Mouse (Mus musculus): ENCODE data around the gene Ptger1. TPM values are rescaled to one million over a fixed set of nuclear protein-coding genes. Genes with fewer than 3 reads are reported as not detected.

The Ptger1 gene
- polyA plus RNA-seq, 1 experiment from 2014 or later: 1.8 TPM

DNA sequence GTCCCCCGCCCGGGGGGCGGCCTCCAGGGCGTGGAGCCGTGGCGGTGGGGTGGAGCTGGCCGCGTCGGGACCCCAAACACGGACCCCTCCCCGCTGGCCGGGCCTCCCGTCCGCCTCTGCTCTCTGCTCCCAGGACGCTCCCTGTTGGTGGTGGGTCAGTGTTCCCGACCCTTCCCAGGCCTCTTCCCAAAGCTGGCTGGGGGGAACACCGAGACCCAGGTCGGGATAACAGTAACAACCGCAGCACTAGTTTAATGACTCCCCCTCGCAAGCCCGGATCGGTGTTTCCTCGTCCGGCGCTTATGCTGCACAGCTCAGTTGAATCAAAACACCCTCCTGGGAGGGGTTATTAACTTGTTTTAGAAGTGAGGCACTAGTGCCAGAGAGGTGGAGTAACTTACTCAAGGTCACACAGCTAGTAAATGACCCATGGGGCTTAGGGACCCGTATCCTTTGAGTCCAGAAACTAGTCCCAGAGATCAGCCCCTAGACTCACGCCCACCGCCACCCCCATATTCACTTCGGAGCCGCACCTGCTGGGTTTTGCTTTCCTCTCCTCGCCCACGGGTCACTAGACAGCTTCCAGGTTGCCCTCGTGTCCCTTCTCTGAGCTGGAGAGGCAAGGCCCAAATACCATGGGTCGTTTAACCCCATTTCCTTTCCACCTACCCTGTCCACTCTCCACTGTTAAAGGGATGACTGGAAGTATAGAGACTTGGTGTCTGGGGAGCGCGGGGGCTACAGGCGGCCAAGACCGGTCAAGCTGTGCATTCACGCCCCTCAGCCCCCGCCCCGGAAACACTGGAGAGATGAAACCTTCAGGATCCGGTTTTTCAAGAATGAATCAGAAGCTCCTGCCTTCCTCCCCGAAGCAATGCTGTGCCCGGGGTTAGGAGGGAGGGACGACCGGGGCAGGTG, 13.5 kb upstream of the Ptger1 start:
- H3K27ac ChIP-seq: peak overlapping the region; percentile 67
- 4% methylated on average over 44 of the region's 46 CpGs for WGBS
- peak; percentile 46 for ATAC-seq (ENCODE audit: low FRiP score)

DNA sequence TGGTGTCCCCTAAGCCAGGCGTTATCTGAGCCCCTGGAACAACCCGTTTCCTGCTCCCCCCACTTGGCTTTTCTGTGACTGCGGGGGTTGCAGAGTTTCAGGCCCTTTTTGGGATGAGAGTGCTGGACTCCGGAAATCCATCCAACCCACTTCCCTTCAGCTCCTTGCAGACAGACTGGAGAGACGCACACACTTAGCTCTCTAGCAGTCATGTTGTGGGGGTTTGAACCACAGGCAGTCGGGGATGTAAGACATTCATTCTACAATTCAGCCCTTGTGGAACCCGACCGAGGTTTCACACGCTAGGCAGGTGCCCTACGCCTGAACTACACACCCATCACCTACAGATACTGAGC, 12.8 kb upstream of the Ptger1 start:
- ATAC-seq (ENCODE audit: low FRiP score): no peak
- H3K9ac ChIP-seq: peak overlapping the region; percentile 88
- H3K4me3 ChIP-seq (replicated peaks; ENCODE audit: low read length): peak overlapping the region; percentile 96
- peak overlapping the region; percentile 96 for H3K4me2 ChIP-seq (replicated peaks)
- H3K27ac ChIP-seq: 0 out of 2 replicates have a peak overlapping the region, but pooled peaks have one; percentile 67
- H3K9me3 ChIP-seq (ENCODE audit: control insufficient read depth, low read length): no peaks in the 10 kb centered on the region
- H3K27me3 ChIP-seq (ENCODE audit: control insufficient read depth, insufficient read depth, low read length): no peaks in the 10 kb centered on the region
- H3K4me1 ChIP-seq (replicated peaks; ENCODE audit: control insufficient read depth, insufficient read depth, low read length): peaks cover 16% of the 10 kb centered on the region
- 51% methylated on average over 10 of the region's 10 CpGs for WGBS
- no peaks in the 10 kb centered on the region; the same call in 1 of the 2 replicates for H3K36me3 ChIP-seq (replicated peaks; ENCODE audit: control insufficient read depth, insufficient read depth)
- DNase-seq (ENCODE audit: low spot score): no peak

More for the DNA sequence above, 13.5 kb upstream of the Ptger1 start:
- Histone ChIP-seq H3K4me1 (replicated peaks; ENCODE audit: control insufficient read depth, insufficient read depth, low read length) (peaks cover 16% of the 10 kb centered on the region), H3K27me3 (ENCODE audit: control insufficient read depth, insufficient read depth, low read length) (no peaks in the 10 kb centered on the region), H3K9ac (peak overlapping the region; percentile 88), H3K4me3 (replicated peaks; ENCODE audit: low read length) (peak overlapping the region; percentile 96), H3K36me3 (replicated peaks; ENCODE audit: control insufficient read depth, insufficient read depth) (no peaks in the 10 kb centered on the region; the same call in 1 of the 2 replicates), H3K9me3 (ENCODE audit: control insufficient read depth, low read length) (no peaks in the 10 kb centered on the region), H3K4me2 (replicated peaks) (peak overlapping the region; percentile 96)
- no peak for DNase-seq (ENCODE audit: low spot score)

DNA sequence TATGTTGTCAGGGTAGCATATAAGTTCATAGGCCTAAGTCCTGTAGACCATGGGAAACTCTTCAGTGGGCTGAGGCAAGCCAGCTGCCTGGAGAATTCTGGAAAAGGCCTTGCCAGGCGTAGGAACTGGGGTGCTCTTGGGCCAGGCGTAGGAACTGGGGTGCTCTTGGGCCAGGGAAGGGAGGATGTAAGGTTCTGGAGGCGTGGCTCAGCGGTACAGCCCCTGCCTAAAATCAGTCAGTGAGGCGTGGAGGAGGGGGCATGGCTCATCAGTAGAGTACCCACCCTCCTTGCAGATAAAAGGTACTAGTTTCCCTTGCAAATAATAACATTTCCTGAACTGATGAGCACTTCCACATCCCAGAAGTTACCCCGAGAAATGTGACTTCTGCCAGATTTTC, 11.8 kb upstream of the Ptger1 start:
- no peak overlapping the region for H3K4me3 ChIP-seq (replicated peaks; ENCODE audit: low read length)
- no peak overlapping the region for H3K4me2 ChIP-seq (replicated peaks)
- no peaks in the 10 kb centered on the region; the same call in 1 of the 2 replicates for H3K36me3 ChIP-seq (replicated peaks; ENCODE audit: control insufficient read depth, insufficient read depth)
- no peak for ATAC-seq (ENCODE audit: low FRiP score)
- DNase-seq (ENCODE audit: low spot score): no peak
- no peaks in the 10 kb centered on the region for H3K27me3 ChIP-seq (ENCODE audit: control insufficient read depth, insufficient read depth, low read length)
- H3K27ac ChIP-seq: no peak overlapping the region
- no peak overlapping the region for H3K9ac ChIP-seq
- no peaks in the 10 kb centered on the region for H3K9me3 ChIP-seq (ENCODE audit: control insufficient read depth, low read length)
- 98% methylated on average over 6 of the region's 6 CpGs for WGBS
- H3K4me1 ChIP-seq (replicated peaks; ENCODE audit: control insufficient read depth, insufficient read depth, low read length): peaks cover 16% of the 10 kb centered on the region

DNA sequence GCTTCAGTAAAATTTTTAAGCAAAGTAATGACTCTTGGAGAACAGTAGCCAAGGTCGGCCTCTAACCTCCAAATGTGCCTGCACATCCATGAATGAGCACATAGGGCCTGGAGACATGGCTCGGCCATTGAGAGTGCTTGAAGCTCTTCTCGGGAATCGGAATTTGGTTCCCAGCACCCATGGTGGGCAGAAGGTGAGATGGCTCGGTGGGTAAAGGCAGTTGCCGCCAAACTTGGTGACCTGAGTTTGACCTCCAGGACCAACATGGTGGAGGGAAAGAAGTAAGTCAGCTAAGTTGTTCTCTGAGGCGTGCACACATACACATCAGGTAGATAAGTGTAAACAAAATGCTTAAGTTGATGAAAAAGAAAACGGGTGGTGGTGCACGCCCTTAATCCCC, 10.4 kb upstream of the Ptger1 start:
- Histone ChIP-seq H3K36me3 (replicated peaks; ENCODE audit: control insufficient read depth, insufficient read depth) (no peaks in the 10 kb centered on the region; the same call in 1 of the 2 replicates), H3K9ac (no peak overlapping the region), H3K9me3 (ENCODE audit: control insufficient read depth, low read length) (no peaks in the 10 kb centered on the region), H3K4me1 (replicated peaks; ENCODE audit: control insufficient read depth, insufficient read depth, low read length) (peaks cover 24% of the 10 kb centered on the region), H3K27me3 (ENCODE audit: control insufficient read depth, insufficient read depth, low read length) (no peaks in the 10 kb centered on the region), H3K4me3 (replicated peaks; ENCODE audit: low read length) (no peak overlapping the region), H3K4me2 (replicated peaks) (no peak overlapping the region), H3K27ac (no peak overlapping the region)
- ATAC-seq (ENCODE audit: low FRiP score): no peak
- 93% methylated on average over 9 of the region's 9 CpGs for WGBS
- no peak for DNase-seq (ENCODE audit: low spot score)

DNA sequence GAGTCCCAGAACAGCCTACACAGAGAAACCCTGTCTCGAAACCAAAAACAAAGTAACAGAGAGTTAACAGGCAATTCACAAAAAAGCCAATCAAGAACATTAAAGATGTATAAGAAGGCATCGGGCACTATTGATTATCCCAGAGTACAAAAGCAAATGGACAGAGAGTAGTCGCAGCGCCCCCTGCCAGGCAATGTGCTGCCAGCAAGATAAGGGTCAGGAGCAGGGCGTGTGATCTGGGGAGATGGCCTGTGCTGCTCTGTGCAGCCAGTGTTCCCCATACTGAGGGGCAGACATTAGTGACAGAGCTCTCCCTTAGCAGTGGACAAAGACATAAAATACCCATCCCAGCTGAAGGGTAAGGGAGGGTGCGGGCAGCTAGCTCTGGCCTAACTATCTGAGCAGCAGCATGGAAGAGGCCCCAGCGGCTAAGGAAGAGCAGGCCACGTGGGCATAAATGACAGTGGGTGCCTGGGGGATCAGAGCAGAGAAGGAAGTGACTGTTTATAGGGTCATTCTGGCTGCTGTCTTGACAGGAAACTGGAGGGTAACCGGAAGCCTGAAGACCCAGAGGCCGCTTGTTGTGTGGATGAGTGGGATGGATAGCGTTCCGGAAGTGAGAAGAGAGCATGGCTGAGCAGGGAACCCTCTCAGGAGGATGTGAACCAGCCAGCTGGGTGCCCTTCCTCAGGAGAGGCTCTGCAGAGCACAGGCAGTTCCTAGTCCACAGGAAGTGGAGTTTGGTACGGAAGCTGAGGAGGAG, 9.8 kb upstream of the Ptger1 start:
- 83% methylated on average over 13 of the region's 13 CpGs for WGBS
- no peak overlapping the region for H3K27ac ChIP-seq
- no peak overlapping the region for H3K9ac ChIP-seq
- no peaks in the 10 kb centered on the region for H3K27me3 ChIP-seq (ENCODE audit: control insufficient read depth, insufficient read depth, low read length)
- H3K4me1 ChIP-seq (replicated peaks; ENCODE audit: control insufficient read depth, insufficient read depth, low read length): peaks cover 25% of the 10 kb centered on the region
- no peak for ATAC-seq (ENCODE audit: low FRiP score)
- H3K9me3 ChIP-seq (ENCODE audit: control insufficient read depth, low read length): no peaks in the 10 kb centered on the region
- no peak for DNase-seq (ENCODE audit: low spot score)
- H3K36me3 ChIP-seq (replicated peaks; ENCODE audit: control insufficient read depth, insufficient read depth): no peaks in the 10 kb centered on the region; the same call in 1 of the 2 replicates
- H3K4me2 ChIP-seq (replicated peaks): no peak overlapping the region
- H3K4me3 ChIP-seq (replicated peaks; ENCODE audit: low read length): no peak overlapping the region

DNA sequence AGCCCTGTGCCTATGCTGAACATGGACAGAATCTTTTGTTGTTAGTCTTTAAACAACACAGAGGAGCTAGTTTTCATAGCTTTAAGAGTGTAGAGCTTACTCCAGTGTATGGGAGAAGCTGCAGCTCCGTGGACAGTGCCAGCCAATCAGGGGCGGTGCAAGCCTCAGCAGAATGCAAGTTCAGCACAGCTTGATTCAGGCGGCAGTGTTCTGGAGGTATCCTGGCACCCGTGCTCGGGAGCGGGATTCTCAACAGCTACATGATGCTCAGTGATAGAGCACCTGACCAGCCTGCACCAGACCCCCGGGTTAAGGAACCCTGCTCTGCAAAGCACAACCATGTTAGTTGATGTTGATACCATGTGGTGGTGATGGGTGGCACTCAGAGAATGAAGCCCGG, 5.9 kb upstream of the Ptger1 start:
- H3K9ac ChIP-seq: peak overlapping the region; percentile 35; the same call in 1 of the 2 replicates
- ATAC-seq (ENCODE audit: low FRiP score) (0 out of 2 replicates have a peak, but pooled peaks have one; percentile 19), DNase-seq (ENCODE audit: low spot score) (no peak)
- H3K4me1 ChIP-seq (replicated peaks; ENCODE audit: control insufficient read depth, insufficient read depth, low read length): peaks cover 12% of the 10 kb centered on the region
- peak overlapping the region; percentile 8; the same call in 1 of the 2 replicates for H3K4me2 ChIP-seq (replicated peaks)
- 0 out of 2 replicates have a peak overlapping the region, but pooled peaks have one; percentile 5 for H3K27ac ChIP-seq
- H3K9me3 ChIP-seq (ENCODE audit: control insufficient read depth, low read length): no peaks in the 10 kb centered on the region
- no peak overlapping the region for H3K4me3 ChIP-seq (replicated peaks; ENCODE audit: low read length)
- no peaks in the 10 kb centered on the region for H3K27me3 ChIP-seq (ENCODE audit: control insufficient read depth, insufficient read depth, low read length)
- peaks cover 16% of the 10 kb centered on the region for H3K36me3 ChIP-seq (replicated peaks; ENCODE audit: control insufficient read depth, insufficient read depth)
- 6% methylated on average over 8 of the region's 8 CpGs for WGBS

DNA sequence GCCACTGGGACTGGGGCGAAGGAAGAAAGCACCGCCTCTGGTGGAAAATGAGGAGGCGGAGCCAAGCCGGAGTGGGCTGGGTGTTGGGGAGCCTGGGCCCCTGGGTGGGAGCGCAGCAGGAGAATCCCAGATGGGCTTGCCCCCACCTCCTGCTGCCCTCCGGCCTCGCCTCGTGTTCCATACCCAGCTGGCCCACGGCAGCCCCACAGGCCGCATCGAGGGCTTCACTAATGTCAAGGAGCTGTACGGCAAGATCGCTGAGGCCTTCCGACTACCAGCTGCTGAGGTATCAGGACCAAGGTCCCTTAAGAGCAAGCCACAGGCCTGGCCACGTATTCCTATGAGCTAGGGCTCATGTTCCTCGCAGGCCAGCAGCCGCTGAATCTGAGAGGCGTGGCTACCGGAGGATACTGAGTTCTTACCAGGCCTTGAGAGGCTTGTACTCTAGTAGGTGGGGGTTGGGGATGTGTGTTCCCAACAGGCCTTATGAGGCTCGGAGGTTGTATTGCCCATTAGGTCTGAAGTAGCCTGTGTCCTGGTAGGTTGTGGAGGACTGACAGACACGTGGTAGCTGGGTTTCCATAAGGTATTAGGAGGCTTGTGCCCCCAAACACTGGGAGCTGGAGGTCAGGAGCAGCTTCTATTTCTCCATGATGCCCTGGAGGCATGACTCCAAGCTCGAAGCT, 5.3 kb upstream of the Ptger1 start:
- 0 out of 2 replicates have a peak, but pooled peaks have one; percentile 1 for ATAC-seq (ENCODE audit: low FRiP score)
- H3K9ac ChIP-seq: peak overlapping the region; percentile 35; the same call in 1 of the 2 replicates
- whole genome bisulfite sequencing: 20% methylated on average over 22 of the region's 22 CpGs

DNA sequence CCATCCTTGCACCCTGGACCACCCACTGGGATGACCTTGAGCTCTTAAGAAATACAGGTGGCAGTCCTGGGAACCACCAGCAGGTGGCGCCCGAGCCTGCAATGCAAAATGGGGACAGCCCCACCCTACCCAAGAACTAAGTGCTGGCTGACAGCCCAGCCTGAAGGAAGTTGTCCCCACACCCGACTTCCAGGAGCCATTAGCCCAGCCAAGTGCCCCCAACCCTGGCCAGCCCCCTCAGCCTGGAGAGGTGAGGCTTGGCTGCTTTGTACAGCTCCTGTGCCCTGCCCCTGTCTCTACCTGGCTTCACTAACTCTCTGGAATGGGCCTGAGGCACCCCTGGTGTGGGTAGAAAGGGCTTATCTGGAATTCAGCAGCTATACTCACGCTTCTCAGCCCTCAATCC, 4.1 kb upstream of the Ptger1 start:
- H3K4me3 ChIP-seq (replicated peaks; ENCODE audit: low read length): no peak overlapping the region
- peaks cover 23% of the 10 kb centered on the region for H3K4me1 ChIP-seq (replicated peaks; ENCODE audit: control insufficient read depth, insufficient read depth, low read length)
- H3K9ac ChIP-seq: no peak overlapping the region
- 8% methylated on average over 4 of the region's 4 CpGs for WGBS
- no peak overlapping the region for H3K4me2 ChIP-seq (replicated peaks)
- ATAC-seq (ENCODE audit: low FRiP score): peak; percentile 7; the same call in 1 of the 2 replicates
- no peak overlapping the region for H3K27ac ChIP-seq
- DNase-seq (ENCODE audit: low spot score): peak; percentile 87
- peaks cover 16% of the 10 kb centered on the region for H3K36me3 ChIP-seq (replicated peaks; ENCODE audit: control insufficient read depth, insufficient read depth)
- H3K27me3 ChIP-seq (ENCODE audit: control insufficient read depth, insufficient read depth, low read length): no peaks in the 10 kb centered on the region
- no peaks in the 10 kb centered on the region for H3K9me3 ChIP-seq (ENCODE audit: control insufficient read depth, low read length)

More for the DNA sequence above, 5.3 kb upstream of the Ptger1 start:
- peaks cover 16% of the 10 kb centered on the region for H3K36me3 ChIP-seq (replicated peaks; ENCODE audit: control insufficient read depth, insufficient read depth)
- no peaks in the 10 kb centered on the region for H3K9me3 ChIP-seq (ENCODE audit: control insufficient read depth, low read length)
- no peaks in the 10 kb centered on the region for H3K27me3 ChIP-seq (ENCODE audit: control insufficient read depth, insufficient read depth, low read length)
- DNase-seq (ENCODE audit: low spot score): no peak
- peaks cover 13% of the 10 kb centered on the region for H3K4me1 ChIP-seq (replicated peaks; ENCODE audit: control insufficient read depth, insufficient read depth, low read length)
- H3K4me3 ChIP-seq (replicated peaks; ENCODE audit: low read length): no peak overlapping the region
- peak overlapping the region; percentile 8; the same call in 1 of the 2 replicates for H3K4me2 ChIP-seq (replicated peaks)
- no peak overlapping the region for H3K27ac ChIP-seq
